Mouse (Mus musculus) erythroblast, embryonic 14.5 days (primary cell): Measurements from ENCODE around the gene Prss50. TPM values are rescaled to one million over a fixed set of nuclear protein-coding genes. Genes with fewer than 3 reads are reported as not detected.

Experiments
- H3K27me3 ChIP-seq: 2 replicates; pipeline ENCODE4 v1.6.1; 2012; ENCODE audit warnings: inconsistent platforms; ENCODE audit not compliant: control insufficient read depth
- H3K36me3 ChIP-seq: 2 replicates; pipeline ENCODE4 v1.6.1; 2012; ENCODE audit warnings: mild to moderate bottlenecking, inconsistent platforms; ENCODE audit not compliant: control insufficient read depth
- H3K4me1 ChIP-seq: 2 replicates; pipeline ENCODE4 v1.6.1; 2012; ENCODE audit warnings: inconsistent platforms; ENCODE audit not compliant: control insufficient read depth
- H3K4me3 ChIP-seq: replicated peaks from 2 replicates; pipeline ENCODE3; 2012; ENCODE audit warnings: moderate library complexity, mild to moderate bottlenecking, inconsistent platforms
- H3K9me3 ChIP-seq: 2 replicates; pipeline ENCODE4 v1.6.1; 2012; ENCODE audit warnings: low read length, inconsistent platforms, mixed read lengths; ENCODE audit not compliant: control insufficient read depth
- GATA1 ChIP-seq: IDR thresholded peaks from 2 replicates; pipeline ENCODE4 v1.6.1; 2012; ENCODE audit warnings: low read length, inconsistent platforms, mixed read lengths
- TAL1 ChIP-seq: IDR thresholded peaks from 3 replicates; pipeline ENCODE4 v1.6.1; 2012; ENCODE audit warnings: low read length, inconsistent platforms, mixed read lengths
- polyA plus RNA-seq: library from polyadenylated mRNA; stranded (reverse); fragments of >175 nt; gene quantifications from 2 replicates; pipeline ENCODE4 v1.2.3, GENCODE M21; 2012

The Prss50 gene
- polyA plus RNA-seq, 1 experiment, result 0.87 TPM

- Histone ChIP-seq H3K4me3 (no peak overlapping the region), H3K27me3 (no peaks in the 10 kb centered on the region), H3K4me1 (no peaks in the 10 kb centered on the region), H3K36me3 (no peaks in the 10 kb centered on the region), H3K9me3 (no peaks in the 10 kb centered on the region)
- no peak for TF ChIP-seq GATA1
- no peak; the same call in 2 of the 3 replicates for TF ChIP-seq TAL1
Measured at GRCm38 (mm10) chr9:110834961-110835360, 22.8 kb upstream of the Prss50 start.

GRCm38 (mm10) chr9:110836112-110836511 lies 21.7 kb upstream of the Prss50 start:
- H3K27me3 ChIP-seq, result no peaks in the 10 kb centered on the region
- no peaks in the 10 kb centered on the region for H3K36me3 ChIP-seq
- H3K4me1 ChIP-seq, result no peaks in the 10 kb centered on the region
- no peaks in the 10 kb centered on the region for H3K9me3 ChIP-seq
- TF ChIP-seq GATA1 (no peak), TAL1 (no peak)
- H3K4me3 ChIP-seq, result no peak overlapping the region

- no peak for TF ChIP-seq TAL1
- no peak for TF ChIP-seq GATA1
- H3K36me3 ChIP-seq, result no peaks in the 10 kb centered on the region
- no peaks in the 10 kb centered on the region for H3K9me3 ChIP-seq
- no peaks in the 10 kb centered on the region for H3K27me3 ChIP-seq
- no peaks in the 10 kb centered on the region for H3K4me1 ChIP-seq
- no peak overlapping the region for H3K4me3 ChIP-seq
Measured at GRCm38 (mm10) chr9:110840905-110841304, 16.9 kb upstream of the Prss50 start.

- Histone ChIP-seq H3K9me3 (no peaks in the 10 kb centered on the region), H3K4me1 (no peaks in the 10 kb centered on the region), H3K4me3 (no peak overlapping the region), H3K27me3 (no peaks in the 10 kb centered on the region), H3K36me3 (no peaks in the 10 kb centered on the region)
- TF ChIP-seq TAL1, result no peak
- no peak for TF ChIP-seq GATA1
Measured at GRCm38 (mm10) chr9:110841438-110841837, 16.3 kb upstream of the Prss50 start.

- no peaks in the 10 kb centered on the region for H3K9me3 ChIP-seq
- H3K36me3 ChIP-seq, result no peaks in the 10 kb centered on the region
- H3K4me1 ChIP-seq, result no peaks in the 10 kb centered on the region
- no peak within 1 kb of the TSS for H3K4me3 ChIP-seq
- no peaks in the 10 kb centered on the region for H3K27me3 ChIP-seq
- no peak for TF ChIP-seq TAL1
- no peak for TF ChIP-seq GATA1
Measured at GRCm38 (mm10) chr9:110844206-110844605, 13.6 kb upstream of the Prss50 start, which contains the start of gene Prss46. Gene Prss46, plus strand, starts transcription at chr9:110844506.

GRCm38 (mm10) chr9:110849162-110849561 lies 8.6 kb upstream of the Prss50 start:
- no peaks in the 10 kb centered on the region for H3K36me3 ChIP-seq
- H3K27me3 ChIP-seq, result no peaks in the 10 kb centered on the region
- H3K4me1 ChIP-seq, result no peaks in the 10 kb centered on the region
- no peaks in the 10 kb centered on the region for H3K9me3 ChIP-seq
- H3K4me3 ChIP-seq, result no peak overlapping the region
- TF ChIP-seq TAL1, result no peak
- no peak for TF ChIP-seq GATA1

GRCm38 (mm10) chr9:110855903-110856302 lies 1.9 kb upstream of the Prss50 start:
- TF ChIP-seq TAL1 (no peak), GATA1 (no peak)
- no peak overlapping the region for H3K4me3 ChIP-seq
- H3K27me3 ChIP-seq, result peaks cover 13% of the 10 kb centered on the region
- no peaks in the 10 kb centered on the region for H3K9me3 ChIP-seq
- peaks cover 23% of the 10 kb centered on the region for H3K4me1 ChIP-seq
- no peaks in the 10 kb centered on the region for H3K36me3 ChIP-seq

- Histone ChIP-seq H3K9me3 (no peaks in the 10 kb centered on the region), H3K27me3 (peaks cover 13% of the 10 kb centered on the region), H3K36me3 (no peaks in the 10 kb centered on the region), H3K4me1 (peaks cover 23% of the 10 kb centered on the region), H3K4me3 (no peak overlapping the region)
- TF ChIP-seq GATA1, result no peak
- TF ChIP-seq TAL1, result no peak
Measured at GRCm38 (mm10) chr9:110856920-110857319, 847 bp upstream of the Prss50 start.

GRCm38 (mm10) chr9:110858523-110858922 lies 756 bp downstream of the Prss50 start:
- Histone ChIP-seq H3K36me3 (no peaks in the 10 kb centered on the region), H3K27me3 (peaks cover 13% of the 10 kb centered on the region), H3K4me3 (no peak overlapping the region), H3K9me3 (no peaks in the 10 kb centered on the region), H3K4me1 (peaks cover 23% of the 10 kb centered on the region)
- TF ChIP-seq GATA1 (no peak), TAL1 (no peak)

- Histone ChIP-seq H3K9me3 (no peaks in the 10 kb centered on the region), H3K36me3 (no peaks in the 10 kb centered on the region), H3K4me1 (peaks cover 23% of the 10 kb centered on the region), H3K27me3 (peaks cover 13% of the 10 kb centered on the region), H3K4me3 (no peak overlapping the region)
- TF ChIP-seq TAL1, result no peak
- no peak for TF ChIP-seq GATA1
Measured at GRCm38 (mm10) chr9:110858967-110859596, 1.3 kb downstream of the Prss50 start.
